Mouse (Mus musculus) common myeloid progenitor, adult 5-6 weeks (primary cell): Measurements from ENCODE around the gene Ndufa12. TPM values are rescaled to one million over a fixed set of nuclear protein-coding genes. Genes with fewer than 3 reads are reported as not detected.
A peak's percentile ranks its signal among the peaks of the same experiment; 100 is the strongest.

Source experiments
- ATAC-seq: replicated peaks from 2 replicates; pipeline ENCODE4 v1.8.0; 2016; ENCODE audit warnings: low read depth, mild to moderate bottlenecking, moderate TSS enrichment, inconsistent platforms; ENCODE audit not compliant: poor library complexity, severe bottlenecking
- total RNA-seq: library from RNA; stranded (forward); fragments of 200-1000, 187-1606 nt; gene quantifications from 2 replicates; pipeline ENCODE4 v1.2.3, GENCODE M21; 2017

Ndufa12 gene
- 335 and 403 TPM in 2 replicates for total RNA-seq

- ATAC-seq, result peak; percentile 100
These were observed at the start of gene Ndufa12 for GRCm38 (mm10) chr10:94198482-94199405. Gene Ndufa12 (plus strand): TSS chr10:94198720.

GRCm38 (mm10) chr10:94151488-94151887, 47.0 kb upstream of the Ndufa12 start:
- ATAC-seq, result no peak

GRCm38 (mm10) chr10:94153841-94154240, 44.7 kb upstream of the Ndufa12 start:
- no peak for ATAC-seq

- 0 out of 2 replicates have a peak, but pooled peaks have one; percentile 11 for ATAC-seq
These were observed 39.6 kb upstream of the Ndufa12 start for GRCm38 (mm10) chr10:94158962-94159361.

- no peak for ATAC-seq
These were observed 39.1 kb upstream of the Ndufa12 start for GRCm38 (mm10) chr10:94159406-94159805.

- no peak for ATAC-seq
These were observed 37.3 kb upstream of the Ndufa12 start for GRCm38 (mm10) chr10:94161051-94161765.

GRCm38 (mm10) chr10:94162031-94162430, 36.5 kb upstream of the Ndufa12 start:
- ATAC-seq, result no peak

- ATAC-seq, result no peak
These were observed 34.2 kb upstream of the Ndufa12 start for GRCm38 (mm10) chr10:94164104-94164845.

GRCm38 (mm10) chr10:94165426-94165825, 33.1 kb upstream of the Ndufa12 start:
- ATAC-seq, result no peak

GRCm38 (mm10) chr10:94167051-94167750, 31.3 kb upstream of the Ndufa12 start:
- no peak for ATAC-seq

GRCm38 (mm10) chr10:94171440-94172130, 26.9 kb upstream of the Ndufa12 start:
- ATAC-seq, result no peak

GRCm38 (mm10) chr10:94172137-94172536, 26.4 kb upstream of the Ndufa12 start:
- no peak for ATAC-seq

- ATAC-seq, result no peak
These were observed 25.8 kb upstream of the Ndufa12 start for GRCm38 (mm10) chr10:94172706-94173105.

GRCm38 (mm10) chr10:94174652-94175051, 23.9 kb upstream of the Ndufa12 start:
- ATAC-seq, result no peak

GRCm38 (mm10) chr10:94183199-94183598, 15.3 kb upstream of the Ndufa12 start:
- no peak for ATAC-seq

- no peak for ATAC-seq
These were observed 6.5 kb downstream of the Ndufa12 start for GRCm38 (mm10) chr10:94204973-94205372.

- ATAC-seq, result no peak
These were observed 12.4 kb downstream of the Ndufa12 start for GRCm38 (mm10) chr10:94210718-94211618.

GRCm38 (mm10) chr10:94211725-94212124, 13.2 kb downstream of the Ndufa12 start:
- ATAC-seq, result peak; percentile 59
